Mouse (Mus musculus) splenic B cell, adult 2 months (primary cell): ENCODE measurements at regions not wholly inside any gene's neighbourhood (a gene's known extent, or its start where the extent isn't known, plus 50 kb on each side); places are given as distances from the start of the nearest gene placed in this dataset.

Source experiments
- DNase-seq: peaks from one replicate; pipeline ENCODE4 v3.0.0-alpha.2; 2011; ENCODE audit warnings: low read depth, low spot score
- H3K27me3 ChIP-seq: 2 replicates; pipeline ENCODE4 v1.6.1; 2012; ENCODE audit warnings: mild to moderate bottlenecking, low read length, moderate library complexity, mixed read lengths; ENCODE audit not compliant: control insufficient read depth, poor library complexity, insufficient read depth, severe bottlenecking
- H3K36me3 ChIP-seq: 2 replicates; pipeline ENCODE4 v1.6.1; 2012; ENCODE audit warnings: mild to moderate bottlenecking, low read length, moderate library complexity, mixed read lengths; ENCODE audit not compliant: control insufficient read depth, poor library complexity, insufficient read depth, severe bottlenecking

- no peak for DNase-seq
- H3K36me3 ChIP-seq = no peaks in the 10 kb centered on the region
- H3K27me3 ChIP-seq = no peaks in the 10 kb centered on the region
Observed at GRCm38 (mm10) chr11:56442381-56442780, 401.6 kb upstream of the Nmur2 start.

GRCm38 (mm10) chr11:56441071-56441470 is 400.3 kb upstream of the Nmur2 start:
- no peaks in the 10 kb centered on the region for H3K27me3 ChIP-seq
- DNase-seq = no peak
- no peaks in the 10 kb centered on the region for H3K36me3 ChIP-seq

- Histone ChIP-seq H3K27me3 (no peaks in the 10 kb centered on the region), H3K36me3 (no peaks in the 10 kb centered on the region)
- DNase-seq = no peak
Observed at GRCm38 (mm10) chr11:56431089-56431488, 390.3 kb upstream of the Nmur2 start.

- DNase-seq = no peak
- Histone ChIP-seq H3K27me3 (no peaks in the 10 kb centered on the region), H3K36me3 (no peaks in the 10 kb centered on the region)
Observed at GRCm38 (mm10) chr11:56384761-56385160, 344.0 kb upstream of the Nmur2 start.

- Histone ChIP-seq H3K27me3 (no peaks in the 10 kb centered on the region), H3K36me3 (no peaks in the 10 kb centered on the region)
- DNase-seq = no peak
Observed at GRCm38 (mm10) chr11:56377535-56377934, 336.7 kb upstream of the Nmur2 start.

GRCm38 (mm10) chr11:56374329-56374728 is 333.5 kb upstream of the Nmur2 start:
- Histone ChIP-seq H3K27me3 (no peaks in the 10 kb centered on the region), H3K36me3 (no peaks in the 10 kb centered on the region)
- no peak for DNase-seq

- DNase-seq = no peak
- H3K36me3 ChIP-seq = no peaks in the 10 kb centered on the region
- no peaks in the 10 kb centered on the region for H3K27me3 ChIP-seq
Observed at GRCm38 (mm10) chr11:56373624-56374023, 332.8 kb upstream of the Nmur2 start.

GRCm38 (mm10) chr11:56357690-56358089 is 316.9 kb upstream of the Nmur2 start:
- Histone ChIP-seq H3K36me3 (no peaks in the 10 kb centered on the region), H3K27me3 (no peaks in the 10 kb centered on the region)
- DNase-seq = no peak

GRCm38 (mm10) chr11:56351798-56352366 is 311.1 kb upstream of the Nmur2 start:
- Histone ChIP-seq H3K27me3 (no peaks in the 10 kb centered on the region), H3K36me3 (no peaks in the 10 kb centered on the region)
- no peak for DNase-seq

- DNase-seq = no peak
- Histone ChIP-seq H3K36me3 (no peaks in the 10 kb centered on the region), H3K27me3 (no peaks in the 10 kb centered on the region)
Observed at GRCm38 (mm10) chr11:56351231-56351630, 310.4 kb upstream of the Nmur2 start.

- Histone ChIP-seq H3K36me3 (no peaks in the 10 kb centered on the region), H3K27me3 (no peaks in the 10 kb centered on the region)
- DNase-seq = no peak
Observed at GRCm38 (mm10) chr11:56349766-56350165, 309.0 kb upstream of the Nmur2 start.

- DNase-seq = no peak
- no peaks in the 10 kb centered on the region for H3K27me3 ChIP-seq
- no peaks in the 10 kb centered on the region for H3K36me3 ChIP-seq
Observed at GRCm38 (mm10) chr11:56348408-56348807, 307.6 kb upstream of the Nmur2 start.

GRCm38 (mm10) chr11:56343083-56343482 is 302.3 kb upstream of the Nmur2 start:
- DNase-seq = no peak
- Histone ChIP-seq H3K36me3 (no peaks in the 10 kb centered on the region), H3K27me3 (no peaks in the 10 kb centered on the region)

- DNase-seq = no peak
- Histone ChIP-seq H3K27me3 (no peaks in the 10 kb centered on the region), H3K36me3 (no peaks in the 10 kb centered on the region)
Observed at GRCm38 (mm10) chr11:56341731-56342130, 300.9 kb upstream of the Nmur2 start.

- no peaks in the 10 kb centered on the region for H3K27me3 ChIP-seq
- no peak for DNase-seq
- no peaks in the 10 kb centered on the region for H3K36me3 ChIP-seq
Observed at GRCm38 (mm10) chr11:56341040-56341439, 300.2 kb upstream of the Nmur2 start.

- no peaks in the 10 kb centered on the region for H3K36me3 ChIP-seq
- H3K27me3 ChIP-seq = no peaks in the 10 kb centered on the region
- DNase-seq = no peak
Observed at GRCm38 (mm10) chr11:56338511-56338910, 297.7 kb upstream of the Nmur2 start.
